Comparison of ENCODE assay signal across 14 mouse cellular contexts in the genomic region with DNA sequence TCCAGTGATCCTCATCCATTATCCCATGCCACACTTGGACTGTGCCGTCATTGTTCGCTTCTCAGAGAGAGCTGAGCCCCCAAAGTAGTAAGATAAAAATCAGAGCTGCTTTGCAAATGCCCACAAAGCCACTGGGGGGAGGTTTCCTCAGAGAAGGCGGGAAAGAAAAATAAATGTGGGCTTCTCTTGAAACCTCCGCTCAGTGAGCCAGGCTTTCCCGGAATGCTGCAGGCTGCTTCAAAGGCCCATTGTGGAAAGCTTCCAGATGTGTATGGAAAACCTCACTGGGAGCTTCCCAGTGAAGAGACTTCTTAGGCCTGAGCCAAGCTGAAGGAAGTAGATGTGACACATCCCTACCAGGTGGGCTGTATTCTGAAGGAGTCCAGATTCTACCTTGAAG.
A peak's percentile ranks its signal among the peaks of the same experiment; 100 is the strongest.
DNase-seq lines count a peak whose midpoint lies in the region; ATAC-seq and TF ChIP-seq lines count a peak whose summit lies in the region.
"Had no signal": no experiment of that assay in that cellular context is flagged by ENCODE, and none has a peak within 500 bp of the region (broad histone marks: within the 10 kb centered on the region; RNA-seq: fewer than 3 reads in every experiment).

No protein-coding gene starts in this region.

- no peak overlapping the region for H3K4me2 ChIP-seq in midbrain, postnatal 0 days (ENCODE audit: low read depth, low read length, poor library complexity, severe bottlenecking)
- no peak overlapping the region for H3K4me2 ChIP-seq in embryonic facial prominence, embryonic 11.5 days (ENCODE audit: low read depth, low read length)
- no peak overlapping the region for H3K4me2 ChIP-seq in limb, embryonic 15.5 days
- H3K4me2 ChIP-seq: heart, embryonic 15.5 days had no signal

- H3K9ac ChIP-seq in midbrain, postnatal 0 days (replicated peaks; ENCODE audit: low read length, poor library complexity, severe bottlenecking): no peak overlapping the region
- no peak overlapping the region for H3K9ac ChIP-seq in embryonic facial prominence, embryonic 11.5 days (replicated peaks; ENCODE audit: low read length)
- no peak overlapping the region for H3K9ac ChIP-seq in limb, embryonic 15.5 days
- H3K9ac ChIP-seq: heart, embryonic 15.5 days had no signal

- no peak for TF ChIP-seq CTCF in midbrain, postnatal 0 days (IDR thresholded peaks at IDR 0.05)

- H3K36me3 ChIP-seq in heart, embryonic 10.5 days: no peaks in the 10 kb centered on the region
- H3K36me3 ChIP-seq in midbrain, embryonic 10.5 days: no peaks in the 10 kb centered on the region
- no peaks in the 10 kb centered on the region for H3K36me3 ChIP-seq in midbrain, postnatal 0 days (ENCODE audit: insufficient read depth, low read length)
- no peaks in the 10 kb centered on the region for H3K36me3 ChIP-seq in embryonic facial prominence, embryonic 11.5 days (replicated peaks; ENCODE audit: control insufficient read depth, insufficient read depth, low read depth, low read length)
- H3K36me3 ChIP-seq in limb, embryonic 15.5 days: no peaks in the 10 kb centered on the region
- H3K36me3 ChIP-seq: G1E; heart, embryonic 15.5 days had no signal

- peaks cover 39% of the 10 kb centered on the region for H3K4me1 ChIP-seq in heart, embryonic 10.5 days
- peaks cover 35% of the 10 kb centered on the region for H3K4me1 ChIP-seq in midbrain, embryonic 10.5 days
- no peaks in the 10 kb centered on the region for H3K4me1 ChIP-seq in midbrain, postnatal 0 days (ENCODE audit: insufficient read depth, low read length)
- H3K4me1 ChIP-seq in embryonic facial prominence, embryonic 11.5 days (ENCODE audit: control insufficient read depth, insufficient read depth, low read length): peaks cover 8% of the 10 kb centered on the region; the same call in 1 of the 2 replicates
- peaks cover 52% of the 10 kb centered on the region for H3K4me1 ChIP-seq in limb, embryonic 15.5 days

- H3K9me3 ChIP-seq in heart, embryonic 10.5 days: no peaks in the 10 kb centered on the region
- no peaks in the 10 kb centered on the region for H3K9me3 ChIP-seq in midbrain, embryonic 10.5 days (replicated peaks)
- no peaks in the 10 kb centered on the region for H3K9me3 ChIP-seq in midbrain, postnatal 0 days (ENCODE audit: low read length)
- H3K9me3 ChIP-seq in embryonic facial prominence, embryonic 11.5 days (replicated peaks; ENCODE audit: control insufficient read depth, low read length): no peaks in the 10 kb centered on the region
- H3K9me3 ChIP-seq in limb, embryonic 15.5 days: no peaks in the 10 kb centered on the region
- H3K9me3 ChIP-seq: heart, embryonic 15.5 days had no signal

- WGBS in heart, embryonic 10.5 days: 26% methylated on average over 5 of the region's 5 CpGs
- WGBS in midbrain, embryonic 10.5 days: 54% methylated on average over 5 of the region's 5 CpGs
- WGBS in midbrain, postnatal 0 days: 39% methylated on average over 5 of the region's 5 CpGs
- WGBS in embryonic facial prominence, embryonic 11.5 days: 21% methylated on average over 5 of the region's 5 CpGs
- 22% methylated on average over 5 of the region's 5 CpGs for WGBS in limb, embryonic 15.5 days

- H3K27me3 ChIP-seq in heart, embryonic 10.5 days (ENCODE audit: insufficient read depth, poor library complexity, severe bottlenecking): no peaks in the 10 kb centered on the region
- H3K27me3 ChIP-seq in midbrain, embryonic 10.5 days (ENCODE audit: low read depth, poor library complexity, severe bottlenecking): no peaks in the 10 kb centered on the region
- H3K27me3 ChIP-seq in midbrain, postnatal 0 days (ENCODE audit: insufficient read depth, low read length): no peaks in the 10 kb centered on the region
- H3K27me3 ChIP-seq in embryonic facial prominence, embryonic 11.5 days (ENCODE audit: control insufficient read depth, insufficient read depth, low read length): no peaks in the 10 kb centered on the region
- H3K27me3 ChIP-seq in limb, embryonic 15.5 days: no peaks in the 10 kb centered on the region
- H3K27me3 ChIP-seq: heart, embryonic 15.5 days had no signal

- DNase-seq in heart, adult 11 months: peak; percentile 61
- no peak for DNase-seq in heart, embryonic 10.5 days (ENCODE audit: low spot score)
- no peak for DNase-seq in midbrain, embryonic 10.5 days (ENCODE audit: low spot score)
- no peak for DNase-seq in midbrain, postnatal 0 days (ENCODE audit: low spot score)
- peak; percentile 78 for DNase-seq in embryonic facial prominence, embryonic 11.5 days (ENCODE audit: low spot score)
- DNase-seq in layer of hippocampus, postnatal 14 days (ENCODE audit: low spot score in 2 of 2): no peak
- no peak for DNase-seq in left cerebral cortex, adult 18-20 months (ENCODE audit: low spot score in 2 of 2)
- DNase-seq: B cell, adult 2 months; cerebellum, adult 9-10 months; kidney, adult 18-20 months; thymus, postnatal 14 days had no signal

- H3K27ac ChIP-seq in heart, embryonic 10.5 days: no peak overlapping the region
- H3K27ac ChIP-seq in midbrain, embryonic 10.5 days (replicated peaks): 0 out of 2 replicates have a peak overlapping the region, but pooled peaks have one; percentile 34
- no peak overlapping the region for H3K27ac ChIP-seq in midbrain, postnatal 0 days (ENCODE audit: low read depth, low read length)
- peak overlapping the region; percentile 68 for H3K27ac ChIP-seq in embryonic facial prominence, embryonic 11.5 days (replicated peaks; ENCODE audit: low read depth, low read length)
- peak overlapping the region; percentile 60 for H3K27ac ChIP-seq in limb, embryonic 15.5 days
- H3K27ac ChIP-seq: heart, embryonic 15.5 days had no signal

- H3K4me3 ChIP-seq in heart, embryonic 10.5 days: no peak overlapping the region
- H3K4me3 ChIP-seq in midbrain, embryonic 10.5 days: no peak overlapping the region
- H3K4me3 ChIP-seq in midbrain, postnatal 0 days (ENCODE audit: low read depth, low read length): no peak overlapping the region
- H3K4me3 ChIP-seq in embryonic facial prominence, embryonic 11.5 days (ENCODE audit: low read depth, low read length): no peak overlapping the region
- H3K4me3 ChIP-seq in limb, embryonic 15.5 days: no peak overlapping the region
- H3K4me3 ChIP-seq: heart, embryonic 15.5 days had no signal

- ATAC-seq in midbrain, postnatal 0 days (ENCODE audit: low FRiP score): no peak
- no peak for ATAC-seq in embryonic facial prominence, embryonic 11.5 days (replicated peaks; ENCODE audit: insufficient number of reproducible peaks, low FRiP score, low TSS enrichment, low read depth)
- ATAC-seq in limb, embryonic 15.5 days (ENCODE audit: insufficient number of reproducible peaks, low FRiP score, low TSS enrichment, low read depth): no peak; the same call in 1 of the 2 replicates

Comparison
In these comparisons a context has a peak if more than half of its experiments do, and no peak if none do; other contexts are left out.
1. DNase-seq: peak in heart, adult 11 months (single experiment) and embryonic facial prominence, embryonic 11.5 days (single experiment); none in heart, embryonic 10.5 days (single experiment), midbrain, embryonic 10.5 days (single experiment), midbrain, postnatal 0 days (single experiment), layer of hippocampus, postnatal 14 days (0 of 2) and left cerebral cortex, adult 18-20 months (0 of 2).
2. H3K27ac ChIP-seq: peak in midbrain, embryonic 10.5 days (single experiment), embryonic facial prominence, embryonic 11.5 days (single experiment) and limb, embryonic 15.5 days (single experiment); none in heart, embryonic 10.5 days (single experiment) and midbrain, postnatal 0 days (single experiment).